Mouse (Mus musculus) limb, embryonic 13.5 days (tissue): ENCODE measurements at regions not wholly inside any gene's neighbourhood (a gene's known extent, or its start where the extent isn't known, plus 50 kb on each side); places are given as distances from the start of the nearest gene placed in this dataset.

Source experiments
- ATAC-seq: fragments of 200-750 bp; cut with Nextera tagmentation; 2 replicates; pipeline ENCODE4 v1.8.0; 2017; ENCODE audit warnings: low read depth, moderate number of reproducible peaks, moderate TSS enrichment; ENCODE audit not compliant: low FRiP score
- H3K27ac ChIP-seq: fragments of 300-500 bp; sonication (generic); 2 replicates; pipeline ENCODE4 v1.5.1; 2015; ENCODE audit warnings: inconsistent platforms, mild to moderate bottlenecking, moderate library complexity
- H3K27me3 ChIP-seq: fragments of 300-500 bp; sonication (generic); 2 replicates; pipeline ENCODE4 v1.6.1; 2015; ENCODE audit warnings: mild to moderate bottlenecking, inconsistent platforms
- H3K36me3 ChIP-seq: fragments of 300-500 bp; sonication (generic); 2 replicates; pipeline ENCODE4 v1.6.1; 2015; ENCODE audit warnings: inconsistent platforms, mild to moderate bottlenecking, moderate library complexity
- H3K4me1 ChIP-seq: fragments of 300-500 bp; sonication (generic); 2 replicates; pipeline ENCODE4 v1.6.1; 2015; ENCODE audit warnings: inconsistent platforms
- H3K4me2 ChIP-seq: fragments of 300-500 bp; sonication (generic); replicated peaks from 2 replicates; pipeline ENCODE4 v1.6.1; 2015; ENCODE audit warnings: inconsistent platforms, mild to moderate bottlenecking, moderate library complexity
- H3K4me3 ChIP-seq: fragments of 300-500 bp; sonication (generic); 2 replicates; pipeline ENCODE4 v1.5.1; 2015; ENCODE audit warnings: moderate library complexity, mild to moderate bottlenecking, inconsistent platforms
- H3K9ac ChIP-seq: fragments of 300-500 bp; sonication (generic); 2 replicates; pipeline ENCODE4 v1.6.1; 2015; ENCODE audit warnings: mild to moderate bottlenecking, inconsistent platforms
- H3K9me3 ChIP-seq: fragments of 300-500 bp; sonication (generic); 2 replicates; pipeline ENCODE4 v1.6.1; 2016; ENCODE audit warnings: inconsistent platforms
- WGBS: fragments of 180-500 bp; shearing (Covaris S2); methylation state at CpG from one replicate; pipeline ENCODE4 v1.1.7; 2015; 5-methylcytosine and 5-hydroxymethylcytosine counted together

GRCm38 (mm10) chr4:94190940-94191339 lies 365.4 kb upstream of the Gm10306 start:
- 83% methylated on average over 2 of the region's 2 CpGs for WGBS
- Histone ChIP-seq H3K27ac (no peak overlapping the region), H3K4me1 (no peaks in the 10 kb centered on the region), H3K9me3 (no peaks in the 10 kb centered on the region), H3K4me2 (no peak overlapping the region), H3K36me3 (no peaks in the 10 kb centered on the region), H3K4me3 (no peak overlapping the region), H3K9ac (no peak overlapping the region), H3K27me3 (no peaks in the 10 kb centered on the region)
- ATAC-seq, result no peak

GRCm38 (mm10) chr4:94216265-94216664 lies 340.1 kb upstream of the Gm10306 start:
- Histone ChIP-seq H3K9ac (no peak overlapping the region), H3K4me1 (no peaks in the 10 kb centered on the region), H3K27me3 (no peaks in the 10 kb centered on the region), H3K4me3 (no peak overlapping the region), H3K4me2 (no peak overlapping the region), H3K9me3 (no peaks in the 10 kb centered on the region), H3K36me3 (no peaks in the 10 kb centered on the region), H3K27ac (no peak overlapping the region)
- ATAC-seq, result no peak
- 85% methylated on average over 1 of the region's 1 CpGs for whole genome bisulfite sequencing

GRCm38 (mm10) chr4:94235650-94236206 lies 320.6 kb upstream of the Gm10306 start:
- no peak overlapping the region for H3K27ac ChIP-seq
- WGBS, result 93% methylated on average over 2 of the region's 2 CpGs
- H3K9me3 ChIP-seq, result no peaks in the 10 kb centered on the region
- no peak overlapping the region for H3K9ac ChIP-seq
- H3K4me2 ChIP-seq, result no peak overlapping the region
- no peaks in the 10 kb centered on the region for H3K4me1 ChIP-seq
- H3K4me3 ChIP-seq, result no peak overlapping the region
- no peak for ATAC-seq
- no peaks in the 10 kb centered on the region for H3K36me3 ChIP-seq
- no peaks in the 10 kb centered on the region for H3K27me3 ChIP-seq

GRCm38 (mm10) chr4:94256026-94256425 lies 300.3 kb upstream of the Gm10306 start:
- no peak for ATAC-seq
- H3K9ac ChIP-seq, result no peak overlapping the region
- H3K9me3 ChIP-seq, result no peaks in the 10 kb centered on the region
- WGBS, result 82% methylated on average over 1 of the region's 1 CpGs
- H3K27me3 ChIP-seq, result no peaks in the 10 kb centered on the region
- no peaks in the 10 kb centered on the region for H3K36me3 ChIP-seq
- H3K4me2 ChIP-seq, result no peak overlapping the region
- no peaks in the 10 kb centered on the region for H3K4me1 ChIP-seq
- no peak overlapping the region for H3K27ac ChIP-seq
- no peak overlapping the region for H3K4me3 ChIP-seq

- no peaks in the 10 kb centered on the region for H3K36me3 ChIP-seq
- no peak overlapping the region for H3K9ac ChIP-seq
- H3K4me3 ChIP-seq, result no peak overlapping the region
- H3K9me3 ChIP-seq, result no peaks in the 10 kb centered on the region
- no peak overlapping the region for H3K27ac ChIP-seq
- H3K4me1 ChIP-seq, result no peaks in the 10 kb centered on the region
- ATAC-seq, result no peak
- no peak overlapping the region for H3K4me2 ChIP-seq
- H3K27me3 ChIP-seq, result no peaks in the 10 kb centered on the region
Observed at GRCm38 (mm10) chr4:94261136-94261535, 295.2 kb upstream of the Gm10306 start.

- H3K27ac ChIP-seq, result no peak overlapping the region
- ATAC-seq, result no peak
- H3K36me3 ChIP-seq, result no peaks in the 10 kb centered on the region
- H3K27me3 ChIP-seq, result no peaks in the 10 kb centered on the region
- H3K4me2 ChIP-seq, result no peak overlapping the region
- H3K9ac ChIP-seq, result no peak overlapping the region
- no peaks in the 10 kb centered on the region for H3K9me3 ChIP-seq
- no peak overlapping the region for H3K4me3 ChIP-seq
- H3K4me1 ChIP-seq, result no peaks in the 10 kb centered on the region
Observed at GRCm38 (mm10) chr4:94281732-94282131, 274.6 kb upstream of the Gm10306 start.

- no peak for ATAC-seq
- no peaks in the 10 kb centered on the region for H3K4me1 ChIP-seq
Observed at GRCm38 (mm10) chr4:94292150-94292549, 264.2 kb upstream of the Gm10306 start.

GRCm38 (mm10) chr4:94317298-94317697 lies 239.0 kb upstream of the Gm10306 start:
- Histone ChIP-seq H3K9ac (no peak overlapping the region), H3K4me1 (no peaks in the 10 kb centered on the region), H3K27me3 (no peaks in the 10 kb centered on the region), H3K4me3 (no peak overlapping the region), H3K36me3 (no peaks in the 10 kb centered on the region), H3K9me3 (no peaks in the 10 kb centered on the region), H3K4me2 (no peak overlapping the region), H3K27ac (no peak overlapping the region)
- ATAC-seq, result no peak

More at GRCm38 (mm10) chr4:94292150-94292549, 264.2 kb upstream of the Gm10306 start:
- H3K4me3 ChIP-seq, result no peak overlapping the region
- H3K9ac ChIP-seq, result no peak overlapping the region
- no peak overlapping the region for H3K27ac ChIP-seq
- H3K9me3 ChIP-seq, result no peaks in the 10 kb centered on the region
- no peaks in the 10 kb centered on the region for H3K27me3 ChIP-seq
- no peaks in the 10 kb centered on the region for H3K36me3 ChIP-seq
- no peak overlapping the region for H3K4me2 ChIP-seq

GRCm38 (mm10) chr4:94326759-94327158 lies 229.6 kb upstream of the Gm10306 start:
- no peak overlapping the region for H3K4me2 ChIP-seq
- no peak for ATAC-seq
- 88% methylated on average over 2 of the region's 2 CpGs for WGBS

GRCm38 (mm10) chr4:94343331-94343730 lies 213.0 kb upstream of the Gm10306 start:
- Histone ChIP-seq H3K4me2 (no peak overlapping the region), H3K9ac (no peak overlapping the region), H3K36me3 (no peaks in the 10 kb centered on the region), H3K27me3 (no peaks in the 10 kb centered on the region), H3K9me3 (no peaks in the 10 kb centered on the region), H3K27ac (no peak overlapping the region), H3K4me3 (no peak overlapping the region), H3K4me1 (no peaks in the 10 kb centered on the region)
- no peak for ATAC-seq

More at GRCm38 (mm10) chr4:94326759-94327158, 229.6 kb upstream of the Gm10306 start:
- no peaks in the 10 kb centered on the region for H3K4me1 ChIP-seq
- H3K27ac ChIP-seq, result no peak overlapping the region
- no peak overlapping the region for H3K4me3 ChIP-seq
- no peaks in the 10 kb centered on the region for H3K36me3 ChIP-seq
- no peak overlapping the region for H3K9ac ChIP-seq
- H3K27me3 ChIP-seq, result no peaks in the 10 kb centered on the region
- no peaks in the 10 kb centered on the region for H3K9me3 ChIP-seq

- Histone ChIP-seq H3K36me3 (no peaks in the 10 kb centered on the region), H3K9me3 (no peaks in the 10 kb centered on the region), H3K9ac (no peak overlapping the region), H3K4me3 (no peak overlapping the region), H3K27me3 (no peaks in the 10 kb centered on the region), H3K4me1 (no peaks in the 10 kb centered on the region), H3K27ac (no peak overlapping the region), H3K4me2 (no peak overlapping the region)
- WGBS, result 59% methylated on average over 1 of the region's 1 CpGs
- ATAC-seq, result no peak
Observed at GRCm38 (mm10) chr4:94349273-94349672, 207.1 kb upstream of the Gm10306 start.

- no peak overlapping the region for H3K4me3 ChIP-seq
- H3K27me3 ChIP-seq, result no peaks in the 10 kb centered on the region
- H3K36me3 ChIP-seq, result no peaks in the 10 kb centered on the region
- WGBS, result 57% methylated on average over 1 of the region's 1 CpGs
- H3K4me2 ChIP-seq, result no peak overlapping the region
- H3K9ac ChIP-seq, result no peak overlapping the region
- ATAC-seq, result no peak
- H3K4me1 ChIP-seq, result no peaks in the 10 kb centered on the region
- H3K27ac ChIP-seq, result no peak overlapping the region
- no peaks in the 10 kb centered on the region for H3K9me3 ChIP-seq
Observed at GRCm38 (mm10) chr4:94356982-94357381, 199.4 kb upstream of the Gm10306 start.

GRCm38 (mm10) chr4:94360810-94361527 lies 195.4 kb upstream of the Gm10306 start:
- Histone ChIP-seq H3K27ac (no peak overlapping the region), H3K4me3 (no peak overlapping the region), H3K9ac (no peak overlapping the region), H3K9me3 (no peaks in the 10 kb centered on the region), H3K4me1 (0 out of 2 replicates have a peak, but pooled peaks cover 2% of the 10 kb centered on the region), H3K36me3 (no peaks in the 10 kb centered on the region), H3K27me3 (no peaks in the 10 kb centered on the region), H3K4me2 (no peak overlapping the region)
- ATAC-seq, result no peak
- WGBS, result 74% methylated on average over 13 of the region's 13 CpGs
